Mouse (Mus musculus): ENCODE results near the gene Irak4. TPM values are rescaled to one million over a fixed set of nuclear protein-coding genes. Genes with fewer than 3 reads are reported as not detected.

Gene Irak4
- total RNA-seq (2021): 10 to 100 TPM; 13.0 to 15.2 TPM
- long read RNA-seq, experiment 1, transcript Irak4-201 (12 exons, 2,831 nt): major isoform, 5 of 38 reads
- long read RNA-seq, experiment 1, partial matches to known transcripts: 3 of 38 reads
- long read RNA-seq, experiment 1, other reads (novel, unspliced or antisense): 30 of 38 reads
- long read RNA-seq, experiment 2, partial matches to known transcripts: 0 of 15 reads
- long read RNA-seq, experiment 2, other reads (novel, unspliced or antisense): 11 of 15 reads

DNA sequence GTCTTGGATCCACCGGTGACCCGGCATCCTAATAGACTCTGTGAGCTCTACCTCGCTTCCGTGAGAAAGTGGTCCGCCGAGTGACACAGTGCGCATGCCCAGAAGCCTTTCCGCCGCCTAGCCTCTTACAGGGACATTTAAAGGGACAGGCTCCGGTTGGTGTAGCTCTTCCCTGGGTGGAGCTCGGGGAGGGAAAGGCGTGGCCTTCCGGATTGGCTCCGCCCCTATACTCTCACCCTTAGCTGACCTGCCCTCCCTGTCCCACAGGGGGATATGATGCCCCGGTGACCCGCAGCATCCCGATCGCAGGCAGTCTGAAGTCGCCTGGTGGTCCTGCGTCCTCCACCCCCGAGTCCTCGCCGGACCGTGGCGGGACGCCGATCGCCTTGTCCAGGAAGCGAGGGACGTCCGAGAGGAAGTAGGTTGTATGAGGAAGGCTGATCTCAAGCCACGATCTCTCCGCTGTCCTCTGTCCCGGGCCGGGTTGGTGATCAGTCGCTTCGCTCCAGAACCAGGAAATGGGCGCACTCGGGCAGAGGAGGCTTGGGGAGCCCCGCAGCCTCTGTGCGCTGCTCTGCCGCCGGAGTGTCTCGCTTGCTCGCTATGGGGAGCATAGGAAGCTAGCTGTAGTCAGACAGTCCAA is at the start of gene Irak4, which contains the start of gene Pus7l:
Gene Irak4, plus strand, starts transcription at position 235 of the 643 bp plus-strand sequence.
Gene Pus7l, minus strand, starts transcription at position 139 of the 643 bp plus-strand sequence.
- peak; percentile 94 for DNase-seq

DNA sequence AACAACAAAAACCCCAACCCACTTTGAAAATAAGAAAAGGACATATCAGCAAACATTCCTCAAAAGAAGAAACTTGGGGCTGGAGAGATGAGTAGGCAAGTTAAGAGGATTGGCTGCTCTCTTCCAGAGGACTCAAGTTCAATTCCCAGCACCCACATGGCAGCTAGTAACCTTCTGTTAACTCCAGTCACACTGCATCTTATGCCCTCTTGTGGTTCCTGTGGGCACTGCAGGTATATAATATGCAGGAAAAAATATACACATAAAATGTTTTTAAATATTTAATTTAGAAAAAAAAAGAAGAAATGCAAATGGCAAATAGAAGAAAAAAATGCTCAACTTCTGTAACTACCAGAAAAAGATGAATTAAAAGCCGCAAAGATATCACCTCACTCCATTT is 49.0 kb upstream of the Irak4 start:
- DNase-seq: no peak

DNA sequence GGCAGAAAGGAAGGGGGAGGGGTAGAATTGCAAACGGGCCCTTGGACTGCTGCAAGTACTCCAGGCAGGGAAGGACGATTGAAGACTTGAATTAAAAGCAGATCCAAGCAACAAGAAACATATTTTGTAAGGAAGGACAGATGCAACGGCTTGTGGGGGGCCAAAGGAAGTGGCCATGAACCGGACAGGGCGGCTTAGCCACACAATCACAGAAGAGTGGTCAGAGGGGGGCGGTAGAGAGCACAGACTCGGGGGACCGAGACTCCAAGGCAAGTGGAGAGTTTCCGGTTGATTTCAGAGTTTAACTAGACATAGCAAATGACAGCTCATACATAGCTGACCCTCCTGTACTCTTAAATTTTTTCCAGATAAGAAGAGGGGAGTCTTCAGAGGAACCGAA is 47.5 kb upstream of the Irak4 start:
- DNase-seq: no peak

DNA sequence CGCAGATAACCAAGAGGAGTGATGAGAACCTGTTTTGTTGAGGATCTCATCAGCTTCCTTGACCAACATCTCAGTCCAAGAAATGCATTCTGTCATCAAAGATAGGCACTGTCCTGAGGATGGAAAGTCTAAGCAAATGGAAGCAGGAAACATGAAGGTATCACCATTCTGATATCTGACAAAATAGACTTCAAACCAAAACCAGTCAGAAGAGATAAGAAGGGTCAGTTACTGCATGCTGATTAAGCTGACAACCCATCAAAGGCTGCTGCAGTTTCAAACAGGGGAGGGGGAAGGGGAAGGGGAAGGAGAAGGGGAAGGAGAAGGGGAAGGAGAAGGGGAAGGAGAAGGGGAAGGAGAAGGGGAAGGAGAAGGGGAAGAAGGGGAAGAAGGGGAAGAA is 44.2 kb upstream of the Irak4 start:
- DNase-seq: no peak

DNA sequence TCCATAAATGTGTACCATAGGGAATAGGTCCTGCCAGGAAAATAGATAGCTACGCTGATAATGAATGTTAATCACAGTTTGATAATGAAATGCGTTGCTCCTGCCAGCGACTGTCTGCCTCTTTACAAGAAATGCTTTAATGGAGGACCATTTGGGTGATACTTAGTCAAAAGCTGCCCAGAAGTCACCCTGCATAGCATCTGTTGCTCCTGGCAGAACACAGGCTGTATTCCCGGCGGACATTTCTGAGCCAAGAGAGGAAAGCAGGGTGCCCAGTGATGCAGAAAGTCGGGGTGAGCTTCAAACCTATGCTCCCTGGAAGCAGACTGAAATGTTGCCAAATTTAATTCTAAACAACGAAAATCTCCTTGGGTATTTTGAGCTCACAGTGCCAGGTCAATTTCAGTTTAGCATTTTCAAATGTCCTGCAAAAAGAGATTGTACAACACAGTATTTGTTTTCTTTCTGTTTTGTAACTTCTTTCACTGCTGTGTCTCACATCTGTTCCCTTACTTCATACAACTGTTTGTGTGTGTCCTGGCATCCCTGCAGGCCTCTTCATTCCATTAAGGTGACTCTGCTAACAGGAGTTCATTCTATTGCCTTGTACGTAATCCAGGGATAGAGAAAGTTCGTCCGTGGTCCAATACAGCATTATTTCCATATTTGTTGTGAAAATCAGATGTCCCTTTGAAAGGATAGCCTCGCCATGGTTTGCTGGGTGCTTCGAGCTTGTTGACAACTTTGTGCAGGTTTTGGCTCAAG is 39.8 kb upstream of the Irak4 start:
- no peak for DNase-seq

DNA sequence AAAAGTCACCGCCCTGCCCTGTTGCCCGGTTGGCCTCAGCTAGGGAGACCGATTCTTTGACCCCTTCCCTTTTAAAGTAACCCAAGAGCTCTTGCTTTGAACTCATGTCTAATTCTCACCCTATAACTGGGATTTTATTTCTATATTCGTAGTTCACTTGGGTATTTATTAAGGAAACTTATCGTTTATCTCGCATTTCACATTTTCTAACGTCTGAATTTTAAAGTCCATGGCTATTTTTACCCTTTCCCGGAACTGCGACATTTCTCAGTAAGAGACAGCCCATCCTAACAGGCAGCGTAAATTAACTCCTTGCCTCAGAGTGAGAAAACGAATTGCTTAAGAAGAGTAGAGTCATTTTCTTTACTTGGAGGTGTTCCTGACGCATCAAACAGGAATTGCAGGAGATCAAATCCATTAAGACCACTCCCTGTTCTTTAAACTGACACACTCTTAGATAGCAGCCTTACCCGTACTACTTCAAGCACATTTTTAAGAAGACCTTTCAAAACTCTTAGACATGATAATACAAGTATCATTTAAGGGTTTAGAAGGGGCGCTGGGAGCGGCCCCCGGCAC is 25.4 kb upstream of the Irak4 start:
- DNase-seq: no peak

DNA sequence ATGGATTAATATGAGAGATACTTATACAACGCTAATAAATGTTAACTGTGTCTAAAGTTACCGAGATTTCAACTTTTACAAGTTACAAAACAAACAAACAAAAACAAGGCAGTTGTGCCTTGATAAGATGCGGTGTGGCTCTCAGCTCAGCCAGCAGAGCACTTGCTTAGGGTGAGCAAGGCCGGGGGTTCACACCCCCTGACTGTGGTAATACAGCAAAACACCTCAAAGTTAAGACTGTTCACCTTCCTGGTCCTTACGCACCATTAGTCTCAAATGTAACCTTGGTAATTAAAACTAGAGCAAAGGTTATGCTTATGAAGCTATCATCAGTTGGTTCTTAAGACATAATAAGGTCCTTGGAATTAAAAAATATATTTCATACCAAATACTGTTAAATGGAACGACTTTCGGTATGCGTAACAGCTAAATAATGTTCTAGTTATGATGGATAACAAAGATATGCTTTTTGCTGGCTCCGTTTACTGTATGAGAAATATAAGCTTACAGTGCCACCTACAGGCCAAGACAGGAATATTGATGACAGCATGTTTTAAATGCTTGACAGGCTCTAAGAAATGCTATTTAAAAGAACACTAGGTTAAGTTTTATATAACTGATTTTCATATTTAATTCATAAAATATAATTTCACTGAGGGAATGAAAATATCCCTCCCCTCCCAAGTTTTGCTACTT is 23.1 kb upstream of the Irak4 start:
- DNase-seq: peak in 1 of 2 experiments; percentile 22

DNA sequence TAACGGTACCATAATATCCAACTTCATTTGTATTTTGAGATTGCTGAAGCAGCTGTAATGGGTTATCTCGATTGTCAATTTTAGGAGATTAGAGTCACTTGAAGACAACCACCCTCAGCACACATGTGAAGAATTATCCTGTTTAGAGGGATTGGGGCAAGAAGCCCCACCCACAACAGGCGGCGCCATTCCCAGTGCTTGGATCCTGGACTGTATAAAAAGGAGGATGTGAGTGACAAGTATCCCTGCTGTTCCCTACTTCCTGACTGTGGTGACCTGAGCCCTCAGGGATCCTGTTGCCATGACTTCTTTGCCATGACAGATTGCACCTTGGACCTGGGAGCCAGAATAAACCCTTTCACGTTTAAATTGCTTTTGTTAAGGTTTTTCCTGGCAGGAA is 22.5 kb upstream of the Irak4 start:
- no peak for DNase-seq

DNA sequence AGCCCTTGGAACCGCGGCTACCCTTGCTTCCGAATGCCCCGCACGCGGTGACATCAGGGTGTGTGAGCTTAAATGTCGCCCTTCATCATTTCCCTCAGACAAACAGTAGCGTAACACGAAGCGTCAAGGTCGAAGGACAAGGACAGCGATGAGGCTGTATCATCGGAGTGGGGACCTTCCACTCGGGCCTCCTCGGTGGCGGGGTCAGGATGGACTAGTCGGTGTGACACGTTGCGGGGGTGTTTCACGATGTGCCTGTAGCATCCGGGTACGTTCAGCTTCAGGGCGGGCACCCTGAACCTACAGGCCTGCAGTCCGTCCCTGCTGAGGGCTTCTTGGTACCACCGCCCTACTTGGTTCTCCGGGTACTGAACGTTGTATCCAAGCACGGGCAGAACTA is 20.2 kb upstream of the Irak4 start:
- peak; percentile 25 to 45 for DNase-seq

DNA sequence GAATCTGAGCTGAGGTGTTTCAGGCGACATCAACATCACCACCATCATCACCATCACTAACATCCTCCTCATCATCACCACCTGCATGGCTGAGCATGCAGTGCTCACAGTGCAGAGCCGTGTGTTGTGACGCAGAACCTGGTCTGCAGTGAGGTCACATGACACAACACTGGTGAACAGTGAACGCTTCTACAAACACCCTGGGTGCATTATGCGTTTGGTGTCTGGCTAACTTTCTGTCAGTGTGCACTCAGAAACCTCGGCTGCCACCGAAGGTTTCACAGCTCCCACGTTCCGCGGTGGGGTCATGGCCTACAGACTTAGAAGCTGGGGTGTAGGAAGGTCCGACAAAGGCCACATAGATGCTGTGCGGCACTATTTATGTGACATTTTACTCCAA is 18.5 kb upstream of the Irak4 start:
- peak in 1 of 2 experiments; percentile 12 for DNase-seq

DNA sequence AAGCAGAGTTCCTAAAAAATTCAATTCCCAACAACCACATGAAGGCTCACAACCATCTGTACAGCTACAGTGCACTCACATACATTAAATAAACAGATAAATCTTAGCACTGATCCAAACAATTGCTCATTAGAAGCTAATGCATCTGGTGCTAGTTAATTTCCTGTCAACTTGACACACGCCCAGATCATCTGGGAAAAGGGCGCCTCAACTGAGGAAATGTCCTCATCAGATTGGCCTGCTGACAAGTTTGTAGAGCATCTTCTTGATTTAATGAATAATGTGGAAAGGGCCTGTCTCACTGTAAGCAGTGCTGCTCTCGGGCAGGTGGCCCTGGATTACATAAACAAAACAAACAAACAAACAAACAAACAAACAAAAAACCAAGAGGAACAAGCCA is 12.9 kb upstream of the Irak4 start:
- DNase-seq: no peak

DNA sequence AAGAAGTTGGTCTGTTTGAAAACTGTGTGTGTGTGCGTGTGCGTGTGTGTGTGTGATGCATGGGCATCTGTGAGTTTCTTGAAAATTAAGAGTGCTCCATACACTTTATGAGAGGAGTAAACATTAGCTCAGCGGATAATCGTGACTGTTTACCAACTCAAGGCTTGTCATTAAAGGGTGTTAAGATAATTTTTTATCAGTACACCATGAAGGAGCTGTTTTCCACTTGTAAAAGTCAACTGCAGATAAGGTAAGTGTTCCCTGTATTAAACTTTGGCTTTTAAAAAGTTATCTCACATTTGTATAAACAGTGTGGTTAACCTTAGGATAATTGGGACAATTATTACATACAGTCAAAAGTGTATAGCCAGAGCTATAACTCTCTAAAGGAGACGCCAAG is 11.1 kb upstream of the Irak4 start:
- DNase-seq: no peak

DNA sequence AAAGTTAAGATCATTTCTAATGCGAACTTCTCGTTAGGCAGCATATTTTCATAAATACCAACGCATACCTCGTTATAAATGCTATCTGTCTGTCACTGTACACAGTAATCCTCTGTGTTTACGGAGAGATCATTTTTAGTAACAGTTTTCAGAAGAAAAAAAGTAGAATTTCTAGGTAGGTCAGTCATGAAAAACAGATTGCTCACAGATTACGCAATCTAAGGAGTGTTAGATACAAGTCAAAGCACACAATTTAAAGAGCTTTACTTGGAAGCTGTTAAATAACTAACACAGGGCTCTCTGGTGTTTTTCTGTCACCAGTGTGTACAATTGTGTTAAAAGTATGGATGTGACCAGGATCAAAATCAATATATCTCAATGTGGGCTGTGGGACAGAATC is 10.5 kb upstream of the Irak4 start:
- no peak for DNase-seq

DNA sequence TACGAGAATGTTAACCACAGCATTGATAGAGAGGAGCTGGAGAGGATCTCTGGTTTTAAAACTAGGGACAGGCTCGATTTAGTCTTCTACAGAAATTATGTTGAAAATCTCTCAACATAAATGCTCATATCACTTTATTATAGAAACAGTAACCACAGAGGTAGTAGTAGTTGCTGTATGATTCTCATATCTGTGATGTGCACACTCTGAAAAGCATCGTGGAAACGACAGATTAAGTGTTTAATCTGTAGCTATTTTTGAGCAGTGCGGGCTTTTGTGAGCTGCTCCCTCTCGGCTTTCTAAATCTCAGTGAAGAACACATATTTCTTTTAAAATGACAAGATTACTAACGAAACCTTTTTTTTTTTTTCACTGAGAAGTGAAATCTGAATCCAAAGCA is 7.9 kb upstream of the Irak4 start:
- DNase-seq: no peak

DNA sequence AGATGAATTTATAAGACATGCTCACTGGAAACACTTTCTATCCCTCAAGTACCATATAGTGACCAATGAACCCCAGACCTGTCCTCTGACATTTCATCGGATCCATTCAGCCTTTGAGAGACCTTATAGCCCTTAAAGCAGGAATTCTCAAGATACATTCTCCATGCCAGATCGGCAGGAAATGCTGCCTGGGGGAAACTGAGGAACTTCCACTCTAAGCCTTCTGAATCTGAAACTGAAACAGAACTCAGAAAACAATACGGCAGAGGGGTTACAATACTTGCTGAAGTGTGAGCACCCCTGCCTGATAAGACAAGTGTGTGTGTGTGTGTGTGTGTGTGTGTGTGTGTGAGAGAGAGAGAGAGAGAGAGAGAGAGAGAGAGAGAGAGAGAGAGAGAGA is 4.1 kb upstream of the Irak4 start:
- no peak for DNase-seq

DNA sequence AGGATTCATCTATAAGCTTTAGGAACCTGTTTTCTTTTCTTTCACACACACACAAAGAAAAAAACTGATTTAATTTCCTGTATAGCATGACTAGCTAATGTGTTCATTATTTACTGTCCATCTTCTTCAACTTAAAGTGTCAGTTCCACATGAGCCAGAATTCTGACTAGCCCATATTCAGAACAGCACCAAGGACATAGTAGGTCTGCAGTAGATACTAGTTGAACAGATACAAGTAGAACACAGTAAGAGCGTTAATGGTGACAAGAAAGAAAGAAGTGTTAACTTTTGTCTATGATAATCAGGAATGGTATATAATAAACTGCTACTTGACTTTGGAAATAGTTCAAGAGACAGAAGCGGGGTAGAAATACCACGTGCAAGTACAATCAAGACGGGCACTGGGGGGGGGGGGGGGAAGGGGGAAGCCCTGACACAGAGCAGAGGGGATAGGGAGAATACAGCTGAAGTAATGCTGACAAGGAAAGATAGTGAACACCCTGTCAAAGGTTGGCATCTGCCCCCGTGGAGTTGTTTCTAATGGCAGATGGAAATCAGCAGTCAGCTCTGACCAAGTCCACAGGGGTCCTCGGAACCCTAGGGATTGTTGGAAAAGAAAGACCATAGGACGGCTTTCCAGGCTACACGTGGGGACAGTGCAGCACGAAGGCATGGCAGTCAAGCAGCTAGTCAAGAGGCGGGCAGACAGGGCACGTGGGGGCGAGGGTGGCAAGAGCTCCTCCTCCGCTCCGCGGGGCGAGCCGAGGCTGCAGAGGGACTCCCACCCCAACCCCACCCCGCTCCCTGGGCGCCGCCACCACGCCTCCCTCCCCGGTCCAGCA is 655 bp upstream of the Irak4 start:
- DNase-seq: no peak

DNA sequence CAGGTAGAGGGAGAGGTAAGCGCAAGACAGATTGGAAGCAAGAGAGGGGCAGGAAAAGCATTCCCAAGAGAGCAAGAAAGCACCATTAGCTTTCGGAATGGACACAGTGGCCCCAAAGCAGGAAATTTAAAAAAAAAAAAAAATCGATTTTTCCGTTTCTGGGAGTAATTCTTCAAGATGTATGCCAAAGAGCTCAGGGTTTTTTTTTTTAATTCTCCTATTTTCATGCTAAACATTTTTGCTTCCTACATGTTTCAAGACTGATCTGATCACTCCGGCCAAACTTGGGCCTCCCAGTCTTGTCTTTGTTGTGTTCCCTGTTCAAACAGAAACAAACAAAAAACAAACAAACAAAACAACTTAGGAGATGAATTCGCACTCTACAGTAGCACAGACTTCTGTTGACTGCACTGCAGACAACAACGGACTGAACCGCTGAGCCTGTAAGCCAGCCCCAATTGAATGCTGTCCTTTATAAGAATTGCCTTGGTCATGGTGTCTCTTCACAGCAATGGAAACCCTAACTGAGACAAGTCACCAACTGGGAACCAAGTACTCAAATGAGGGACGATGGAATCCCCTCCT is 701 bp downstream of the Irak4 start:
- DNase-seq: no peak

DNA sequence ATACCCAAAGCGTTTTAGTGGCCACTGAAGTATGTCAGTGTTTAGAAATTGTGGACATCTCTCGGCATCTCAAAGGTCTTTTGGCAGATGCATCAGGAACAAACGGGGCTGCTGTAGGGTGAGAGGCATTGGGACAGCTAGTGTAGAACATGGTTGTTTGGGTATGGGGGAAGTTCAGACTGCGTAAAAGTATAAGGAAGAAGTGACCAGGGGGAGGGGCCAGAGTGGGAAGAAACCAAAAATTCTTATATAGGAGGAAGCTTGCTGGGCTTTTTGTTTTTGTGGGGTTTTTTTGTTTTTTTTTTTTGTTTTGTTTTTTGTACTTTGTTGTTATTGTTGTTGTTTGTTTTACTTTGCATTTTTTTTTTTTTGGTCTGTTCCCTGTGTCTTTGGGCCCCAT is 1.4 kb downstream of the Irak4 start:
- DNase-seq: no peak

DNA sequence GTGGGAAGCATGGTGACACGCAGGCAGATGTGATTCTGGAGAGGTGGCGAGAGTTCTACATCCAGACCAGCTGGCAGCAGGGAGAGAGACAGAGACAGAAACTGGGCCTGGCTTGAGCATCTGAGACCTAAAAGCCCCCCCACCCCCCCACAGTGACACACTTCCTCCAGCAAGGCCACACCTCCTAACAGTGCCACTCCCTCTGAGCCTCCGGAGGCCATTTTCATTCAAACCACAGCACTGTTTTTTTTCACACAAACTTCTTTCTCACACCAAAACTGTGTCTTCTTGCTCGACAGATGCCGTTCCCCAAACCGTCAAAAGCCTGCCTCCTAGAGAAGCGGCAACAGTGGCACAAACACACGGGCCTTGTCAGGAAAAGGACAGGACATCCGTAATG is 10.1 kb downstream of the Irak4 start:
- no peak for DNase-seq

DNA sequence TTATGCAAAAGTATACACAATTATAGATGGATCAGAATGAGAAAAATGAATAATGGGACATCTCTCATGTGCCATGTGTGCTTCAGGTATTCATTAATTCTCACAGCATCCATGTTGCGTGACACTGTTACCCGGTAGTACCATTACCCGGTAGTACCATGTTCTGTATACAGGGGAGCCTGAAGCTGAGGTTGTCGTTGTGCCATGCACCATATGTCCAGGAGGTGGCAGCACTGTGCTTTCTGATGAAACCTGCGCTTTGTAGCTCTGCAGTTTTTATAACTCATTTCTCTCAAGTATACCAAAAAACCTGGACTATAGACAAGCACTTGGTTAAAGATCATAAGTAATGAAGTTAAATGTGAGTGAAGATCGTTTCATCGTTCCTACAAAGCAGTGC is 14.0 kb downstream of the Irak4 start:
- peak; percentile 88 to 89 for DNase-seq
